Mouse (Mus musculus): ENCODE measurements around the gene Fam205a2.

Fam205a2 gene

GRCm38 (mm10) chr4:42528075-42528474 is at the start of gene Fam205a2:
Gene Fam205a2 (minus strand): TSS chr4:42528175.
- in situ Hi-C loops (cut with MboI, MseI): loop anchor here (10.0 kb wide), 1 partner anchor 327 kb away; the partner anchor contains the start of genes Fam205a1 and Gm12394

Data from regulatory T cell (primary cell).